Mouse (Mus musculus) activated CD4-positive, CD25-positive, alpha-beta regulatory T cell (primary cell): ENCODE results near the gene Ccdc126. TPM values are rescaled to one million over a fixed set of nuclear protein-coding genes. Genes with fewer than 3 reads are reported as not detected.

Experiments
- polyA plus RNA-seq, 2 experiments: library from polyadenylated mRNA; unstranded; fragments of 100-300 nt; shearing (Covaris generic); gene quantifications; one replicate each; pipeline ENCODE4 v1.2.1; 2017

The Ccdc126 gene
- polyA plus RNA-seq: 10 to 100 TPM; 13.1 to 13.9 TPM

GRCm38 (mm10) chr6:49318966-49319594 lies at the start of gene Ccdc126:
Ccdc126 (plus strand) TSS chr6:49319274.

DNA sequence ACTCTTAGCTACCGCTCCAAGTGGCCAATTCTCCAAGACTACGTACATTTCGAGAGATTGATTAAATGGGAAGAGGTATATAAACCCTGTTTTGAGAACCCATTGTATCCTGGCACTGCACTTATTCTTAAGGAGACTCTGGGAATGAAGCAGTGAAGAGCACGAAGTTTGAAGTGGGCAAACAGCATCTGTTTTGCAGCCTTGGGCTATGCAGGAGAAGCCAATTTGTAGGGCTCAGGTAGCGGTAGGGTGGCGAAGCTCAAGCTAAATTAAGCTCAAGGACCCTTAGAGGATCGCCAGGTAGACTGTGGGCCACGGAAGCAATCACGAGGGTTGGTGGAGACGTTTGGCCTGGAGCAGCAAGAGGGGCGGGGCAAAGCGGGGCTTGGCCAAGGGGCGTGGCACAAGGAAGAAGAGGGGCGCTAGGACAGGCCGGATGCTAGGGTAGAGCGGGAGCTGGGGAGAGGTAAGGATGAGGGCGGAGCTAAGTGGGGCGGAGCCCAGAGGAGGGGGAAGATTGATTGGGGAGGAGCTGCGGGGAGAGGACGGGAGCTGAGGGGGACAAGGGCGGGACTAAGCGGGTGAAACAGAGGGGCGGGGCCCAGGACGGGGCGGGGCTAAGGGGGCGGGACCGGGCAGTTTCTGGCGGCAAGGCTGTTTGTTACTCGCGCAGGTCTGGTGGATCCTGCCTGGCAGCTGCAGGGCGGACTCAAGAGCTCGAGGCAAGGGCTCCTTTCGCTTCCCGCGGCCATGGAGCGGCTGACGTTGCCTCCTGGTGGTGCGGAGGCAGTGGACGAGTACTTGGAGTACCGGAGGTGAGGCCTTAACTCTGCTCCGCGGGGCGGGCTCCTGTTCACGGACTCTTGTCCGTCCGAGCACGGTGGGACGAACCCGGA lies 48.3 kb downstream of the Ccdc126 start, which contains the start of gene Fam221a:
Gene Fam221a (plus strand): TSS at position 581 of the 896 bp plus-strand sequence.

Other genes starting within 250 kb of the Ccdc126 start
- gene Malsu1, start 245.5 kb upstream of the Ccdc126 start, polyA plus RNA-seq: 10 to 100 TPM; 60.6 to 87.8 TPM
- 10 to 100 TPM in 1 of 2 experiments, 1 to 10 TPM in 1; 8.5 to 22.4 TPM for gene Igf2bp3, start 104.3 kb upstream of the Ccdc126 start, polyA plus RNA-seq
- 10 to 100 TPM; 42.2 to 53.3 TPM for gene Tra2a, start 55.2 kb upstream of the Ccdc126 start, polyA plus RNA-seq
- 1 to 10 TPM; 3.3 to 6.9 TPM for gene Fam221a, start 48.5 kb downstream of the Ccdc126 start, polyA plus RNA-seq
- not detected for gene Stk31, start 76.3 kb downstream of the Ccdc126 start, polyA plus RNA-seq